9 mouse cellular contexts compared by ENCODE assay signal in the genomic region with DNA sequence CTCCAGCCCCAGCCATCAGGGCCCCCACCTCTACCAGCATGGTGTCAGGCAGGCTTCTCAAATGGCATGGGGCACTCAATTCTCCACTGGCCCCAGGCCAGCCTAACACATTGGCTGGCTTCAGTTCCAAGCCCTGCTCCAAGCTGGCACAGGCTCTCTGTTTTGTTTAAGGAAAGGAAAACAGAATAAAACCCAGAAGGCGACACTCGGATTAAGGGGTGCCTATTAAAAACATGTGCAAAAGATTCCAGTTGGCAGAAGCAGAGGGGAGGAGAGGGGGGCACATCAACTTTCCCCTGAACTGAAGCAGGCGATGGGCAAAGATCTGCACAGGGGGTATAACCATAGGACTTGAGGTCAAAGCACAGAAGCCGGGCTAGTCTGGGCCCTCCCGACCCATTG. TPM values are rescaled to one million over a fixed set of nuclear protein-coding genes. Genes with fewer than 3 reads are reported as not detected.
DNase-seq lines count a peak whose midpoint lies in the region; ATAC-seq and TF ChIP-seq lines count a peak whose summit lies in the region.
"Had no signal": no experiment of that assay in that cellular context is flagged by ENCODE, and none has a peak within 500 bp of the region (broad histone marks: within the 10 kb centered on the region; RNA-seq: fewer than 3 reads in every experiment).

No protein-coding gene starts in this region.

- H3K36me3 ChIP-seq in hindbrain, embryonic 13.5 days: peaks cover 5% of the 10 kb centered on the region; the same call in 1 of the 2 replicates
- H3K36me3 ChIP-seq in hindbrain, embryonic 12.5 days: peaks cover 6% of the 10 kb centered on the region; the same call in 1 of the 2 replicates
- H3K36me3 ChIP-seq in hindbrain, embryonic 16.5 days (ENCODE audit: control insufficient read depth, insufficient read depth, low read length): no peaks in the 10 kb centered on the region
- H3K36me3 ChIP-seq in stomach, postnatal 0 days (ENCODE audit: control insufficient read depth, insufficient read depth, low read length): peaks cover 13% of the 10 kb centered on the region

- DNase-seq in NIH3T3 (ENCODE audit: low read depth): peak; percentile 69
- peak; percentile 84 to 88 for DNase-seq in cerebellum, adult 2 months
- DNase-seq in stomach, postnatal 0 days (ENCODE audit: low spot score): no peak
- no peak for DNase-seq in spleen, postnatal 4 days (ENCODE audit: low spot score in 2 of 2)
- DNase-seq in frontal cortex, postnatal 36 days (ENCODE audit: low spot score in 2 of 2): no peak

- H3K9ac ChIP-seq in hindbrain, embryonic 13.5 days: no peak overlapping the region
- no peak overlapping the region for H3K9ac ChIP-seq in hindbrain, embryonic 12.5 days
- no peak overlapping the region for H3K9ac ChIP-seq in hindbrain, embryonic 16.5 days (ENCODE audit: low read depth, low read length)
- H3K9ac ChIP-seq in stomach, postnatal 0 days (ENCODE audit: low read length): no peak overlapping the region

- no peak for TF ChIP-seq POLR2A in cerebellum, adult 2 months (IDR thresholded peaks at IDR 0.05; ENCODE audit: borderline replicate concordance, insufficient read depth, low read length)

- H3K27ac ChIP-seq in hindbrain, embryonic 13.5 days: peak overlapping the region; percentile 35
- no peak overlapping the region for H3K27ac ChIP-seq in hindbrain, embryonic 12.5 days
- no peak overlapping the region for H3K27ac ChIP-seq in cerebellum, adult 2 months (ENCODE audit: insufficient read depth, low read length)
- peak overlapping the region; percentile 30; the same call in 1 of the 2 replicates for H3K27ac ChIP-seq in hindbrain, embryonic 16.5 days (ENCODE audit: low read depth, low read length)
- H3K27ac ChIP-seq in stomach, postnatal 0 days (replicated peaks): no peak overlapping the region
- H3K27ac ChIP-seq: layer of hippocampus, adult 2 months had no signal

- H3K4me3 ChIP-seq in hindbrain, embryonic 13.5 days: no peak overlapping the region
- no peak overlapping the region for H3K4me3 ChIP-seq in hindbrain, embryonic 12.5 days
- H3K4me3 ChIP-seq in cerebellum, adult 2 months (replicated peaks; ENCODE audit: insufficient read depth, low read depth, low read length): no peak overlapping the region
- H3K4me3 ChIP-seq in hindbrain, embryonic 16.5 days (ENCODE audit: low read length): no peak overlapping the region
- no peak overlapping the region for H3K4me3 ChIP-seq in stomach, postnatal 0 days (ENCODE audit: low read depth, low read length)
- H3K4me3 ChIP-seq: layer of hippocampus, adult 2 months had no signal

- H3K4me1 ChIP-seq in hindbrain, embryonic 13.5 days (replicated peaks): peaks cover 33% of the 10 kb centered on the region
- H3K4me1 ChIP-seq in hindbrain, embryonic 12.5 days: peaks cover 27% of the 10 kb centered on the region
- peaks cover 23% of the 10 kb centered on the region for H3K4me1 ChIP-seq in cerebellum, adult 2 months (ENCODE audit: control insufficient read depth, insufficient read depth, low read length)
- peaks cover 13% of the 10 kb centered on the region for H3K4me1 ChIP-seq in hindbrain, embryonic 16.5 days (ENCODE audit: control insufficient read depth, insufficient read depth, low read depth, low read length)
- 0 out of 2 replicates have a peak, but pooled peaks cover 4% of the 10 kb centered on the region for H3K4me1 ChIP-seq in stomach, postnatal 0 days (replicated peaks; ENCODE audit: control insufficient read depth, insufficient read depth)

- no peak for TF ChIP-seq EP300 in stomach, postnatal 0 days (optimal IDR thresholded peaks at IDR 0.05)

- WGBS in hindbrain, embryonic 13.5 days: 78% methylated on average over 5 of the region's 5 CpGs
- 65% methylated on average over 5 of the region's 5 CpGs for WGBS in hindbrain, embryonic 12.5 days
- WGBS in cerebellum, adult 2 months: 9% methylated on average over 5 of the region's 5 CpGs
- WGBS in hindbrain, embryonic 16.5 days: 50% methylated on average over 5 of the region's 5 CpGs
- WGBS in stomach, postnatal 0 days: 49% methylated on average over 5 of the region's 5 CpGs

- no peaks in the 10 kb centered on the region for H3K9me3 ChIP-seq in hindbrain, embryonic 13.5 days
- H3K9me3 ChIP-seq in hindbrain, embryonic 12.5 days (replicated peaks): no peaks in the 10 kb centered on the region
- H3K9me3 ChIP-seq in hindbrain, embryonic 16.5 days (ENCODE audit: control insufficient read depth, low read length): no peaks in the 10 kb centered on the region
- no peaks in the 10 kb centered on the region for H3K9me3 ChIP-seq in stomach, postnatal 0 days (ENCODE audit: control insufficient read depth, low read length)

- H3K27me3 ChIP-seq in hindbrain, embryonic 13.5 days: no peaks in the 10 kb centered on the region
- H3K27me3 ChIP-seq in hindbrain, embryonic 12.5 days: no peaks in the 10 kb centered on the region
- H3K27me3 ChIP-seq in cerebellum, adult 2 months (ENCODE audit: control insufficient read depth, insufficient read depth, low read length): no peaks in the 10 kb centered on the region
- no peaks in the 10 kb centered on the region for H3K27me3 ChIP-seq in hindbrain, embryonic 16.5 days (replicated peaks; ENCODE audit: control insufficient read depth, insufficient read depth, low read length)
- H3K27me3 ChIP-seq in stomach, postnatal 0 days (ENCODE audit: control insufficient read depth, insufficient read depth, low read length): no peaks in the 10 kb centered on the region

- no peak for TF ChIP-seq CTCF in cerebellum, adult 2 months (IDR thresholded peaks at IDR 0.05; ENCODE audit: borderline replicate concordance, insufficient read depth, low read depth, low read length)
- no peak for TF ChIP-seq CTCF in stomach, postnatal 0 days (IDR thresholded peaks at IDR 0.05; ENCODE audit: low read depth)

- ATAC-seq in hindbrain, embryonic 13.5 days (ENCODE audit: low FRiP score): no peak
- ATAC-seq in hindbrain, embryonic 12.5 days (ENCODE audit: low FRiP score): no peak
- ATAC-seq in hindbrain, embryonic 16.5 days: peak; percentile 77; the same call in 1 of the 2 replicates
- ATAC-seq in stomach, postnatal 0 days (ENCODE audit: low FRiP score, low TSS enrichment): no peak

- H3K4me2 ChIP-seq in hindbrain, embryonic 13.5 days: no peak overlapping the region
- H3K4me2 ChIP-seq in hindbrain, embryonic 12.5 days (replicated peaks): no peak overlapping the region
- H3K4me2 ChIP-seq in hindbrain, embryonic 16.5 days (ENCODE audit: low read length): no peak overlapping the region
- no peak overlapping the region for H3K4me2 ChIP-seq in stomach, postnatal 0 days (replicated peaks; ENCODE audit: low read depth)

RNA-seq across cellular contexts. Expression of gene Aagab, which starts 56.5 kb away (rescaled TPM):
- polyA plus RNA-seq in hindbrain, embryonic 13.5 days (2015; fragmentation: Nextera tagmentation; extraction: Ambion mirVana): 59.1 and 61.0 TPM in 2 replicates
- 54.1 and 61.1 TPM in 2 replicates for polyA plus RNA-seq in hindbrain, embryonic 12.5 days (2016; fragmentation: Nextera tagmentation; extraction: Ambion mirVana)
- polyA plus RNA-seq in cerebellum, adult 2 months (2012; rRNA removed): 31.0 and 31.9 TPM in 2 replicates
- 63.4 and 66.0 TPM in 2 replicates for polyA plus RNA-seq in hindbrain, embryonic 16.5 days (2015; fragmentation: Nextera tagmentation; extraction: Ambion mirVana)
- 26.8 and 27.6 TPM in 2 replicates for polyA plus RNA-seq in stomach, postnatal 0 days (2015; fragmentation: Nextera tagmentation; extraction: Ambion mirVana)

RNA-seq across cellular contexts. Expression of gene Iqch, which starts 56.7 kb away (rescaled TPM):
- 0.21 and 0.34 TPM in 2 replicates for polyA plus RNA-seq in hindbrain, embryonic 13.5 days (2015; fragmentation: Nextera tagmentation; extraction: Ambion mirVana)
- polyA plus RNA-seq in hindbrain, embryonic 12.5 days (2016; fragmentation: Nextera tagmentation; extraction: Ambion mirVana): 0.10 and 0.16 TPM in 2 replicates
- polyA plus RNA-seq in cerebellum, adult 2 months (2012; rRNA removed): 0.08 TPM in 1 of 2 replicates, not detected in the other
- polyA plus RNA-seq in hindbrain, embryonic 16.5 days (2015; fragmentation: Nextera tagmentation; extraction: Ambion mirVana): 0.14 and 0.16 TPM in 2 replicates
- 0.06 TPM in 1 of 2 replicates, not detected in the other for polyA plus RNA-seq in stomach, postnatal 0 days (2015; fragmentation: Nextera tagmentation; extraction: Ambion mirVana)

Comparison
In these comparisons a context has a peak if more than half of its experiments do, and no peak if none do; other contexts are left out.
1. H3K27ac ChIP-seq: peak in hindbrain, embryonic 13.5 days (single experiment) and hindbrain, embryonic 16.5 days (single experiment); none in hindbrain, embryonic 12.5 days (single experiment), cerebellum, adult 2 months (single experiment) and stomach, postnatal 0 days (single experiment).
2. DNase-seq: peak in NIH3T3 (single experiment) and cerebellum, adult 2 months (2 of 2); none in stomach, postnatal 0 days (single experiment), spleen, postnatal 4 days (0 of 2) and frontal cortex, postnatal 36 days (0 of 2).